Mouse (Mus musculus) olfactory bulb, adult 2 months (tissue): Measurements from ENCODE around the gene Robo2.

ENCODE experiments used
- CTCF ChIP-seq: fragments of 200-500 bp; IDR thresholded peaks from 2 replicates; pipeline ENCODE4 v1.5.1; 2012; ENCODE audit warnings: low read depth, mild to moderate bottlenecking, low read length, moderate library complexity; ENCODE audit not compliant: insufficient read depth
- POLR2A ChIP-seq: fragments of 200-500 bp; IDR thresholded peaks from 2 replicates; pipeline ENCODE4 v1.6.1; 2012; ENCODE audit warnings: mild to moderate bottlenecking, low read depth, low read length, moderate library complexity; ENCODE audit not compliant: insufficient read depth

DNA sequence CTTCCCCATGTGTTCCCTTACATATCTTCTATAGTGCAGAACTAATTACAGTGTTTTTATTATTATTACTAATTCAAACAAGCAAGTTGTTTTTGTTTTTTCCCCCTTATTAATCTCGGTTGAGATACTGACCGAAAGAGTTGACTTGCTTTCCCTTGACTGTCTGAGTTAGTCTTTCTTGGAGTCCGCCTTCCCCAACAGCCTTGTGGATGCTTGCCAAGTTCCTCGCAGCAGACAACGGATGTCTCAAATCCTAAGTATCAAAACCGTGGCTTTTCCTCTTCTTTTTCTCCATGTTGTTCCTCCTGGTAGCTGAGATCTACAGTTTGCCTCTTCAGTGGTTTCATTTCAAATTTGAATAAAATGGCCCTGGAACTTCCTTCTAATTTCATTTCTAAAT, 278.8 kb downstream of the Robo2 start:
- TF ChIP-seq CTCF (no peak), POLR2A (no peak)
